Mouse (Mus musculus) E14TG2a.4 (cell line): ENCODE measurements around the gene Med10.

ENCODE experiments used
- CTCF ChIP-seq: conservative IDR thresholded peaks from 2 replicates; pipeline ENCODE4 v1.5.1; 2014; ENCODE audit warnings: low read length
- NANOG ChIP-seq: IDR thresholded peaks from 2 replicates; pipeline ENCODE4 v1.6.1; 2014; ENCODE audit warnings: borderline replicate concordance, low read length, mixed read lengths

GRCm38 (mm10) chr13:69845592-69845991 lies 43.4 kb downstream of the Med10 start:
- no peak for TF ChIP-seq CTCF
- TF ChIP-seq NANOG = no peak
